Mouse (Mus musculus) spleen, embryonic (tissue): ENCODE measurements around the gene Cbx7.
"Not testable (repeated sequence)": the region's sequence is repeated elsewhere in the genome, so short reads cannot be mapped to it uniquely, and the experiment has no call there.

ENCODE experiments used
- CTCF ChIA-PET: fragments of 350-600 bp; sonication (Branson Sonifier 250); formaldehyde crosslinking; loops from one replicate; lab custom pipeline; 2022; lab: Charles Lee

Cbx7 gene

DNA sequence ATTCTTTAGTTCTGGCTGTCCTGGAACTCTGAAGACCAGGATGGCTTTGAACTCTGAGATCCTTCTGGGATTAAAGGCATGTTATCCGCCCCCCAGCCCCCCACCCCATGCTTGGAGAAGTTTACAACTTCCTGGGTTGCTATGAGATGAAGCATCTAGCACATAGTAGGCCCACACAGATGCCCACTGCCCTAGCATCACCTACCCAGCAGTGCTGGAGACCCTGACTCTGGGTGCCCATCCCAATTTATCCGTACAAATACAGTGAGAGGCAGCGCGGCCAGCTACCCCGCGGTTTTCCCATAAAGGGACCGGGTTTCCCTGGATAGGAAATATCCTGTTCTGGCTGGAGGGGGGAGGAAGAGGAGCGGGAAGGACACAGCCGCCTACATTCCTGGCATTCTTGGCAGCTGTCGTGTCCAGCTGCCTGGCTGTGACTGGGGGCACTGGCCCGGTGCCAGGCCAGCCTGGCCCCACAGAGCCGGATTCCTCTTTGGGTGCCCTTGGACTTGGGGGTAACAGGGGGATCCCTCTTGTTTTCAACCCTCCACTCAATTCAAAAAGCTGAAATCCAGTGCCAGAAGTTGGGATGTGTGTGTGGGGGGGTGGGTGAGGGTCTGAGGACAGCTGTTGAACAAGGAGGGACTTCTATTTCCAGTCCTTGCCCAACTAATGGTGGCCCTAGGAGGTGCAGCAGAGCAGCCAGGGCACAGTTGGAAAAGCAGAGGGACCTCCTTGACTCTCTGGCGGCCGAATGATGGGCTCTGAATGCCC lies 19.0 kb downstream of the Cbx7 start:
- CTCF ChIA-PET, result interaction anchor here (0.6 to 0.9 kb wide), 2 partner anchors 18 to 399 kb away, joined by 3 to 5 read pairs; no protein-coding TSS in a partner anchor

- CTCF ChIA-PET, result interaction anchor here (0.5 to 0.9 kb wide), 3 partner anchors 132 to 399 kb away, joined by 3 to 15 read pairs (median 4); no protein-coding TSS in a partner anchor
Measured at GRCm38 (mm10) chr15:79951226-79951625, 19.7 kb downstream of the Cbx7 start.

DNA sequence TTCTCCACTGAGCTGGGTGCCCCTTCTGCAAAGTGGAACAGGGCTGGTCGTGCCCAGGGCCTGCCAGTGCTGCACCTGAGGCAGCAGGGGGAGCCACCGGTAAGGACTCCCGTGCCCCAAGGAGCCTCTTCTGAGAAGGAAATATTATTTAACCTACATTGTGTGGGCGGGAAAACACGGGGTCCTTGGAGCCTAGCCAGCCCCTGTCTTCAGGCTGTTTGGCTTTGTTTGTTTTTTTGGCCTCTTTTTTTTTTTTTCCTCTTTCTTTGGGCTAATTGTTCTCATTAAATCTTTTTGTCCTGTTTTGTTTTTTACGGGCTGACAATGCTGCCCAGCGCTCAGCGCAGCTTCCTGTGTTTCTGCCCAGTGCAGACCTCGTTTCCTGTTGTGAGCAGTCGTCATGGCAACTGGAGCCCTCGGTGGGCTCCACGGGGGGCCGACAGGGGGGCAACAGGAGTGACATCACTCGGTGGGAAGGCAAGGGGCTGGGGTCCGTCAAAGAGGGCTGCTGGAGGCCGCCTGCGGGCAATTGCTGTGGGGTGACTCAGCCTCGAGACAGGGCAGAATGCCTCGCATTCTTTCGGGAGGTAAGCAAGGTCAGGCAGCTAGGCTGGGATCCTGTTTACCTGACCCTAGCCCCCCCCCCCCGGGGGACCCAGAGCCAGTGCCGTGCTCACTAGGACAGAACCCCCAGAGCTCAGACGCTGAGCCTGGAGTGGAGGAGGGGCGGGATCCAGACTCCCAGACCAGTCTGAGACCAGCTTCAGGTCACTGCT lies 20.5 kb downstream of the Cbx7 start:
- CTCF ChIA-PET, result interaction anchor here (0.5 to 1.1 kb wide), 4 partner anchors 36 to 156 kb away, joined by 4 to 15 read pairs (median 6); no protein-coding TSS in a partner anchor

- CTCF ChIA-PET, result no interaction called here
Measured at GRCm38 (mm10) chr15:79947681-79948080, 23.2 kb downstream of the Cbx7 start.

- CTCF ChIA-PET, result no interaction called here
Measured at GRCm38 (mm10) chr15:79946790-79947189, 24.1 kb downstream of the Cbx7 start.

- CTCF ChIA-PET, result interaction anchor here (0.6 kb wide), 1 partner anchor 197 kb away, joined by 5 read pairs; no protein-coding TSS in a partner anchor
Measured at GRCm38 (mm10) chr15:79946022-79946421, 24.9 kb downstream of the Cbx7 start.

- CTCF ChIA-PET, result interaction anchor here (0.7 kb wide), 1 partner anchor 26 kb away, joined by 3 read pairs; no protein-coding TSS in a partner anchor
Measured at GRCm38 (mm10) chr15:79944948-79945347, 26.0 kb downstream of the Cbx7 start.

- CTCF ChIA-PET, result no interaction called here
Measured at GRCm38 (mm10) chr15:79943584-79943983, 27.3 kb downstream of the Cbx7 start.

GRCm38 (mm10) chr15:79942541-79942940 lies 28.4 kb downstream of the Cbx7 start:
- CTCF ChIA-PET, result interaction anchor here (1.1 kb wide), 1 partner anchor 13 kb away, joined by 3 read pairs; no protein-coding TSS in a partner anchor

DNA sequence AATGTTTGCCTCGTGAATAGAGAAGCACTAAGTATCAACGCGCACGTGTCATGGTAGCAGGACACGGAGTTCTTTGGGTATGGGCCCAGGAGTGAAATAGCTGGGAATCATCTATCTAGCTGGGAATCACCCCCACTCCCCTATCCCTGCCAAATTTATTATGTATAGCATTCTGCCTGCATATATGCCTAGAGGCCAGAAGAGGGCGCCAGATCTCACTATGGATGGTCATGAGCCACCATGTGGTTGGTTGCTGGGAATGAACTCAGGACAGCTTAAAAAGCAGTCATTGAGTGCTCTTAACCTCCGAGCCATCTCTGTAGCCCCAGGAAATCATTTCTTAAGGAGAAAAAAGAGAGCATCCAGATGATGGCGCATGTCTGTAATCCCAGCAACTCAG lies 30.0 kb downstream of the Cbx7 start:
- CTCF ChIA-PET, result interaction anchor here (0.5 to 1.1 kb wide), 2 partner anchors 14 to 41 kb away, joined by 3 to 7 read pairs; no protein-coding TSS in a partner anchor

DNA sequence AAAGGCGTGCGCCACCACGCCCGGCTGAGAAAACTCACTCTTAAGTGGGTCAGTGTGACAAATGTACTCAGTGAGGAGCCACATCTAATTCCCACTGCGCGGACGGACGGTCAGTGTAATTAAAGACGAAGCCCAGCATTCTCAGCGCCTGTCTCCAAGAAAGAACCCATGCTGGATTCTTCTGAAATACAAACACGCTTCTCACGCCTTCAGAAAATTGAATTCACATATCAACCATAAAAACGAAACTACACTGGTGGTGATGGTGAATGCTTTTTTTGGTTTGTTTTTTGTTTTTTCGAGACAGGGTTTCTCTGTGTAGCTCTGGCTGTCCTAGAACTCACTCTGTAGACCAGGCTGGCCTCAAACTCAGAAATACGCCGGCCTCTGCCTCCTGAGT lies 31.0 kb downstream of the Cbx7 start:
- CTCF ChIA-PET, result interaction anchor here (1.1 kb wide), 1 partner anchor 13 kb away, joined by 7 read pairs; no protein-coding TSS in a partner anchor

DNA sequence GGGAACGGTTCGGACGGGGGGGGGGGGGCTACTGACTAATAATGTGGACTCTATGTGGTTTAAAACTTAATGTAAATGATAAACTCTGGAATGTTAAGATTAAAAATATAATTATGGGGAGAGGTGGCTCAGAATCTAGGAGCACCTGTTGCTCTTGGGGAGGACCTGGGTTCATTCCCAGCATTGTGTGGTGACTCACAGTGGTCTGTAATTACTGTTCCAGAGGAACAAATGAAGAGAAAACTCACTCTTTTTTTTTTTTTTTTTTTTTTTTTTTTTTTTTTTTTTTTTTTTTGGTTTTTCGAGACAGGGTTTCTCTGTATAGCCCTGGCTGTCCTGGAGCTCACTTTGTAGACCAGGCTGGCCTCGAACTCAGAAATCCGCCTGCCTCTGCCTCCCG lies 31.4 kb downstream of the Cbx7 start:
- CTCF ChIA-PET, result not testable (repeated sequence)

- CTCF ChIA-PET, result no interaction called here
Measured at GRCm38 (mm10) chr15:79939020-79939419, 31.9 kb downstream of the Cbx7 start.

- CTCF ChIA-PET, result no interaction called here
Measured at GRCm38 (mm10) chr15:79936374-79936751, 34.6 kb downstream of the Cbx7 start.

DNA sequence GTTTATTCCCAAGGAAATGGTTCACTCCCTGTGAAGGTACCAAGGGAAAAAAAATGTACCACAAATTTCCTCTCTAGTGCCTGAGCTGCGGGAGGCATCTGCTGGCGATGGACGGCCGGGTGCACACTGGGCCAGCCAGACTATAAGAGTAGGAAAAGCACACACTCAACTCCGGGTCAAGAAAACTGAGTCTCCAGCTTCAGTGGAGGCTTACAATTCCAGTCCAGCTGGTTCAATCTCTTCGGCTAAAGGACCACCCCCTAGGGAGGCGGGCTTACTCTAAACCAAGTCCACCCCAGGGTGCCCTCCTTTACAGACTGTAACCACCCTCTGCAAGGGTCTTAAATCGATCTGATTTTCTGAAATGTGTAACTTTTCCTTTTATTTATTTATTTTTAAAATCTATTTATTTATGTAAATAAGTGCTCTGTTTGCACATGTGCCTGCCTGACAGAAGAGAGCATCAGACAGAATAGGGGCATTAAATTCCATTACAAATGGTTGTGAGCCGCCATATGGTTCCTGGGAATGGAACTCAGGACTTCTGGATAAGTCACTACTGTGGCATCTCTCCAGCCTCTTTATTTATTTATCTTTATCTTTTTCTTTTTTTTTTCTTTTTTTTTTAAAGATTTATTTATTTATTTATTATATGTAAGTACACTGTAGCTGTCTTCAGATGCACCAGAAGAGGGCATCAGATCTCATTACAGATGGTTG lies 35.1 kb downstream of the Cbx7 start:
- CTCF ChIA-PET, result interaction anchor here (0.6 to 1.0 kb wide), 6 partner anchors 52 to 710 kb away, joined by 3 to 6 read pairs (median 4); no protein-coding TSS in a partner anchor

- CTCF ChIA-PET, result interaction anchor here (0.5 to 1.0 kb wide), 5 partner anchors 68 to 300 kb away, joined by 3 to 4 read pairs (median 3); no protein-coding TSS in a partner anchor
Measured at GRCm38 (mm10) chr15:79934776-79935175, 36.1 kb downstream of the Cbx7 start.

GRCm38 (mm10) chr15:79933670-79934514 lies 37.0 kb downstream of the Cbx7 start:
- CTCF ChIA-PET, result interaction anchor here (0.5 to 0.8 kb wide), 6 partner anchors 14 to 1212 kb away, joined by 3 to 8 read pairs (median 4); no protein-coding TSS in a partner anchor

GRCm38 (mm10) chr15:79933052-79933669 lies 37.8 kb downstream of the Cbx7 start:
- CTCF ChIA-PET, result interaction anchor here (0.6 to 0.8 kb wide), 5 partner anchors 15 to 1211 kb away, joined by 3 to 8 read pairs (median 3); no protein-coding TSS in a partner anchor

- CTCF ChIA-PET, result interaction anchor here (0.6 to 0.8 kb wide), 2 partner anchors 26 to 46 kb away, joined by 3 to 4 read pairs; no protein-coding TSS in a partner anchor
Measured at GRCm38 (mm10) chr15:79932323-79932987, 38.5 kb downstream of the Cbx7 start.
